Mouse (Mus musculus): ENCODE results near the gene Hist1h4m. TPM values are rescaled to one million over a fixed set of nuclear protein-coding genes. Genes with fewer than 3 reads are reported as not detected.
"Not testable (repeated sequence)": the region's sequence is repeated elsewhere in the genome, so short reads cannot be mapped to it uniquely, and the experiment has no call there.

The Hist1h4m gene
- polyA plus RNA-seq, 1 experiment: not detected

DNA sequence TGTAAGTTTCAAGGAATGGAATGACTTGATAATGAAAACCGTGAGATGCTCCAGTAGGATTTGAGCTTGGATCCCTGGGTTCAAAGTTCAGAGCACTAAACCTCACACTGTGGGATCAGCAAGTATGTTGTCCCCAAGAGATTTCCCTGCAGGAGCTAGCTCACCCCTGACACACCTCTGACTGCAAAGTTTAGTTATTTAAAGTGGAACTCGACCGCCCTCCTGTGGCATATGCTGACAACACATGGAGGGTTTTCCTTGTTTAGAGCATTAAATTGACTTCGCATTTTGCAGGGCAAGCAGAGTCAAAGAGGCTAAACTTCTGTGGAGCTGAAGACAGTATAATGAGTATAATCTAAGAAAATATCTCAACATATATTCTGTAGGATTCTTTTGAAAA, 8.5 kb upstream of the Hist1h4m start:
- DNase-seq (ENCODE audit: extremely low spot score in 1 of 2, low spot score in 1 of 2): not testable (repeated sequence)

- DNase-seq (ENCODE audit: extremely low spot score in 1 of 2, low spot score in 1 of 2): not testable (repeated sequence)
Measured at GRCm38 (mm10) chr13:21810073-21810472, 1.5 kb upstream of the Hist1h4m start, which contains the start of the genes Hist1h2bq and Hist1h2ao. Gene Hist1h2bq (minus strand): TSS chr13:21810197. Gene Hist1h2ao (plus strand): TSS chr13:21810465.

DNA sequence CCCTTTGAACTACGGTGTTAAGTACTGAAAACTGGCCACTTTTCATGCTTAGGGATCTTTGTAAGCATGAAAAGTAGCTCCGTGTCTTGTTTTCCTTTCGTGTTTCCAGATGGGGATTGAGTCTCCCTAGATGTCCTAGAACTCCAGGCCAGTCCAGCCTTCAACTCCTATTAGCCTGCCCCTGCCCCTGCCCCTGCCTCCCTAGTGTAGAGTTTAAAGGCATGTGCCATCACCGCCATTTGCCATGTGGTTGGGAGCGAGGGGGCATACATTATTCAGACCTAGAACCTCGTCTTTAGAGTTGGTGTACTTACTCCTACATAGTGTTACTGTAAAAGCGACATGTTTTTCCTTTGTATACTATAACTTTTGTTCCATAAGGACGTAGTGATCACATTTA, 472 bp upstream of the Hist1h4m start:
- not testable (repeated sequence) for DNase-seq (ENCODE audit: extremely low spot score in 1 of 2, low spot score in 1 of 2)

DNA sequence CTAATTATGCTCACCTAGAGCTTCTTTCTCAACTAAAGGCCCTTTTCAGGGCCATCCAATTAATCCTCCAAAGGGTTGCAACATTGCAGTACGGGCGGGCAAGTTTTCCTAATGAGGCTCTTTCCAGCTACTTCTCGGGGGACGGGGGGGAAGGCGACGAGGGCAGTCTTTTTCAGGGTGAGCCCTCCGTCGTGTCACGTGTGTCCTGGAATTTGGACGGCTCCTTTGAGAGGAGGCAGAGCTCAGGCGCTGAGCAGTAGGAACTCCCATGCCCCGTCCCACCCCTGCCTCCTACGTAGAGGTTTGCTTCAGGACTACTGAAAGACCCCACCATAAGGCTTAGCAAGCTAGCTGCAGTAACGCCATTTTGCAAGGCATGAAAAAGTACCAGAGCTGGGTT, 546 bp downstream of the Hist1h4m start:
- DNase-seq (ENCODE audit: extremely low spot score in 1 of 2, low spot score in 1 of 2): not testable (repeated sequence)

- DNase-seq (ENCODE audit: extremely low spot score in 1 of 2, low spot score in 1 of 2): not testable (repeated sequence)
Measured at GRCm38 (mm10) chr13:21820082-21820890, 8.7 kb downstream of the Hist1h4m start.

DNA sequence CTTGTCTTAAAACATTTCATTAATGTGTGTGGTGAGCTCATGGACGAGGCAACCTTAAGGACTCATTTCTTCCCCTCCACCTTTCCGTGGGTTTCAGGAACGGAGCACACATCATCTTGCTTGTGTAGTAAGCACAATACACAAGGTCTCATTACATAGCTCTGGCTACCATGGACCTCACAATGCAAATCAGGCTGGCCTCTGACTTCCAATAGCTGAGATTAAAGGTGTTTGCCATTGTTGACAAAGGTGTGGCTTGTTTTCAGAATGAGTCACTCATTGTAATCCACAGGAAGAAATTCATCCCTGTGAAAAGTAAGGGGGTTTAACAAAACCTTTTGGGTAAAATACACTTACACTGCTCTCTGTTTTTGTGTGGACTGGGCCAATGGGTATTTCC, 17.0 kb downstream of the Hist1h4m start:
- no peak for DNase-seq (ENCODE audit: extremely low spot score in 1 of 2, low spot score in 1 of 2)

- DNase-seq (ENCODE audit: extremely low spot score in 1 of 2, low spot score in 1 of 2): no peak
Measured at GRCm38 (mm10) chr13:21830344-21830743, 18.8 kb downstream of the Hist1h4m start.

DNA sequence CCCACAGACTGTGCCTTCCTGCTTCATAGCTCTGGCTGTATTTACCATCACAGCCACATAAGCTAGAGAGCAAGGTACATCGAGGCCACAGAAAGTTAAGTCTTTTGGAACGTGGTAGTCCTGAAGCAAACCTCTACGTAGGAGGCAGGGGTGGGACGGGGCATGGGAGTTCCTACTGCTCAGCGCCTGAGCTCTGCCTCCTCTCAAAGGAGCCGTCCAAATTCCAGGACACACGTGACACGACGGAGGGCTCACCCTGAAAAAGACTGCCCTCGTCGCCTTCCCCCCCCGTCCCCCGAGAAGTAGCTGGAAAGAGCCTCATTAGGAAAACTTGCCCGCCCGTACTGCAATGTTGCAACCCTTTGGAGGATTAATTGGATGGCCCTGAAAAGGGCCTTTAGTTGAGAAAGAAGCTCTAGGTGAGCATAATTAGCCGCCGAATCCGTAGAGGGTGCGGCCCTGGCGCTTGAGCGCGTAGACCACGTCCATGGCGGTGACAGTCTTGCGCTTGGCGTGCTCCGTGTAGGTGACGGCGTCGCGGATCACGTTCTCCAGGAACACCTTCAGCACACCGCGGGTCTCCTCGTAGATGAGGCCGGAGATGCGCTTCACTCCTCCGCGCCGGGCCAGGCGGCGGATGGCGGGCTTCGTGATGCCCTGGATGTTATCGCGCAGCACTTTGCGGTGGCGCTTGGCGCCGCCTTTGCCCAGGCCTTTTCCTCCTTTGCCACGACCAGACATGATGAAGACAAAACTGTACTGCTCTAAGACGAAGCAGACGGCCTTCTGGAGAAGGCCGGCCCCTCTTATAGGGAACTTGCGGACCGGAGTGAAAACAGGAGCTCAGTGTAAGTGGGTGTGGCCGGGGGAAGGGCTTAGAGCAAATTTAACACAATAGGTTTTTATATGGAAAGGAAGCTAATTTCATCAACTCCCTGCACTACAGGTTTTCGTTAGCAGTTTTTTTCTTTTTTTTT, 20.2 kb downstream of the Hist1h4m start, which contains the start of gene Hist1h4n:
Gene Hist1h4n, minus strand, starts transcription at position 779 of the 977 bp plus-strand sequence.
- DNase-seq (ENCODE audit: extremely low spot score in 1 of 2, low spot score in 1 of 2): peak in 1 of 2 experiments; percentile 60

- not testable (repeated sequence) for DNase-seq (ENCODE audit: extremely low spot score in 1 of 2, low spot score in 1 of 2)
Measured at GRCm38 (mm10) chr13:21833461-21833860, 21.9 kb downstream of the Hist1h4m start, which contains the start of the genes Hist1h2ap and Hist1h2br. Gene Hist1h2ap (minus strand): TSS chr13:21833507. Gene Hist1h2br (plus strand): TSS chr13:21833743.

GRCm38 (mm10) chr13:21840508-21840907, 29.0 kb downstream of the Hist1h4m start:
- not testable (repeated sequence) for DNase-seq (ENCODE audit: extremely low spot score in 1 of 2, low spot score in 1 of 2)

DNA sequence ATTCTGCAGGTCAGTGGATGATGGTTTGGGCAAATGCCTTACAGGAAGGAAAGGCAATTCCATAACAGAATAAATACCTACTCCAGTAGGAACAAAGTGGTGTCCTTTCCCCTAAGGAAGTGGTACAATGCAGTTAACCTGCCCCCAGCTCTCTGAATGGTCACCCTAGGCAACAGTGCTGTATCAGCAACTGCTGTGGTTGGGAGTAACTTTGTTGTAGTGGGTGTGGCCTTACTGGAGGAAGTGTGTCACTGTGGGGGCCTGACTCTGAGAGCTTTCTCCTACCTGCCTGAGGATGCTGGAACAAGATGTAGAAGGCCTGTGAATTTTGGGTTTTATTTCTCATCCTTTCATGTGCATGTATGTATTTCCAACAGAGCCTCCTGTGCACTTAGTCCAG, 34.8 kb downstream of the Hist1h4m start:
- not testable (repeated sequence) for DNase-seq (ENCODE audit: extremely low spot score in 1 of 2, low spot score in 1 of 2)

DNA sequence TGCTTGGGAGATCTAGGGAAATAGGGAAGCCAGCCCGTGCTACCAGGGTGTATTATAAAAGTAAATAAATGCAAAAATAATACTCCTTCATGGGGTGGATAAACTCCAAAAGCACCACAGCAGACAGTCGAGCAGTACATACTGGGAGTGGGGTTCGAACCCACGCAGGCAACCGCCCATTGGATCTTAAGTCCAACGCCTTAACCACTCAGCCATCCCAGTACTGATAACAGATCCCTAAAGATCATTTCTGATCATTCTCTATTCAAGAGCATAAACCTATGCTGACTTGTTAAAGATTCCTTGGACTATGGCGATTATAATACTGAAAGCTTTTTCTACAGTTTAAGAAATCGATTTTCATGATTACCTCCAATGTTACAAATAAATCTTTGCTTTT, 36.3 kb downstream of the Hist1h4m start:
- DNase-seq (ENCODE audit: extremely low spot score in 1 of 2, low spot score in 1 of 2): peak in 1 of 2 experiments; percentile 27

- not testable (repeated sequence) for DNase-seq (ENCODE audit: extremely low spot score in 1 of 2, low spot score in 1 of 2)
Measured at GRCm38 (mm10) chr13:21850696-21851095, 39.1 kb downstream of the Hist1h4m start.

DNA sequence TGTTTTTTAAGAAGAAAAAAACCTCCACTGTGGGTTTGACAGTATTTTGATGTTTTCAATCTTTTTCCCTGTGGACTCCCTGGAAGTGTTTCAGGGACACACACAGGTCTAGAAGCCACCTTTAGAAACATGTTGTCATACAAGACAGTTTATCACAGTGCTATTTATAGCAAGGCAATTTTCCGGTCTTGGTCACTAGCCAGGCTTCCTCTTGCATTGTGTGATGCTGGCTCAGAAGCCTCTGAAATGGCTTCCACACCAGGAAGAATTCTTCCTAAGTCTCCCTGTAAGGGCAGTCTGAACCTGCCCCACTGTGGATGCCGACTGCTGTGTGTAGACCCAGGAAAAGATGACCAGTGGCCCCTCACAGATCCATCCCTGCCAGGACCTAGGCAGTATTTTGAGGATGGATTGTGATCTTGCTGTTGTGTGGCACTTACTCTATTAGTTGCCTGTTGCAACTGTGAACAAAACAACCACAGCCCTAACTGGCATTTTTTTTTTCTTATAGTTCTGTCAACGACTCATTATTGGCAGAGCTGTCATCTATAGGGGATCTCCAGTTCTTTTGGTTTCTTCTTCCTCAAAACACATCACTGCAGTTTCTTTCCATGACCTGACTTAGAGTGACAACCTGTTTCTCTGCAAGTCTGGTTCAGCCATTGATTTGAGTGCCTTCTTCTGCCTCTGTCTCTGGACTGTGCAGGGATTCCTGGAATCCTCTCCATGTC, 40.8 kb downstream of the Hist1h4m start:
- no peak for DNase-seq (ENCODE audit: extremely low spot score in 1 of 2, low spot score in 1 of 2)

GRCm38 (mm10) chr13:21855146-21855545, 43.6 kb downstream of the Hist1h4m start:
- peak; percentile 71 to 96 for DNase-seq (ENCODE audit: extremely low spot score in 1 of 2, low spot score in 1 of 2)

DNA sequence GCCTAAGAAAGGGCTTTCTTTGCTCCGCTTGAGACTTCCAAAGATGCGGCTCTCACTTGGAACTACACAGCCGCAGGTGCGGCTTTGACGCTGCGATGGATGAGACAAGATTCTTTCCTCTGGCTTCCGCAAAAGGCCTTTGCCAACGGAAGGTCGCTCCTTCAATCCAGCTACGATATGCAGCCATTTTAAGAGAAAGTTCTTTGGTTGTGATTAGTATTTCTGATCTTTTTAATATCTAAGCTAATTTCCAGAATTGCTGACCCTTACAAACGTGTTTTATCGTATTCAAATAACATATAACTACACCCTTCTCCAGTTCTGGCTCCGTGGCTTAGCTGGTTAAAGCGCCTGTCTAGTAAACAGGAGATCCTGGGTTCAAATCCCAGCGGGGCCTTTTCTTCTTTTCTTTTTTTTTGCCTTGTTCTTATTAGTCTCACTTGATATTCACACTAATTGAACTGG, 44.2 kb downstream of the Hist1h4m start:
- peak; percentile 20 to 96 for DNase-seq (ENCODE audit: extremely low spot score in 1 of 2, low spot score in 1 of 2)

GRCm38 (mm10) chr13:21861608-21862007, 50.1 kb downstream of the Hist1h4m start:
- DNase-seq (ENCODE audit: extremely low spot score in 1 of 2, low spot score in 1 of 2): no peak

Data from frontal cortex, adult 2 months (tissue).